Mouse (Mus musculus): ENCODE measurements around the gene Trmt13. TPM values are rescaled to one million over a fixed set of nuclear protein-coding genes. Genes with fewer than 3 reads are reported as not detected.
A peak's percentile ranks its signal among the peaks of the same experiment; 100 is the strongest.

Gene Trmt13
- total RNA-seq (2012; rRNA removed) (11.1 and 13.9 TPM in 2 replicates), total RNA-seq (2014; rRNA removed) (9.9 and 15.5 TPM in 2 replicates), polyA plus RNA-seq (2012; ENCODE audit: insufficient read length, low read depth) (18.3 and 20.9 TPM in 2 replicates)

DNA sequence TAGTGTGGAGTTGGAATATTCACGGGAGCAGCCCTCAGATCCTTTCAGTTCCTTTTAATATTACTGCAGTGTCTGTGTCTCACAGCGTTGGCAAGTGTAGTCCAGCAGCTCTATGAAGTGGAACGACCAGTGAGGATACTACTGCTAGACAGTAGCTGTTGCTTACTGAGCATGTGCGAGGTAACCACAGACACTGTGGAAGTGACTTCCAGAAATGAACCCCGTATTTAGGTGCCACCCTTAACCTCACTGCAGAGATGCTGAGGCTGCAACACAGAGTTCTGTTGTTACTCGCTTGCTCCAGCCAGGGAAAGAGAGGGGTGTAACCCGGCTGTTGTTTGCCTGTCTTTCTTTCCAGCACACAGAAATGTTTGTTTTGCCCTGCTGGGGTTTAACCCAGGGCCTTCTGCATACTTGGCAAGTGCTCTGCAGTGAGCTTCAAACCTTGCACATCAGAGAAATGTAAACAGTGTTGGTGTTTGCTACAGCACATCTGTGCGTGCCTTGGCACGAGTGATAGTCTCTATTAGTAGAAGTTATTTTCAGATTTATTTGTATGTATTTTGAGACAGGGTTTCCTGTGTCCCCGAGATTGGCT is at the start of gene Trmt13:
Gene Trmt13 (minus strand): TSS at position 293 of the 598 bp plus-strand sequence.
- H3K4me2 ChIP-seq (ENCODE audit: insufficient read depth, low read depth, poor library complexity, severe bottlenecking): no peak within 1 kb of the TSS
- H3K27me3 ChIP-seq (replicated peaks): no peaks in the 10 kb centered on the region
- H3K36me3 ChIP-seq (replicated peaks in 1 of 2; ENCODE audit: control insufficient read depth in 1 of 2, insufficient read depth in 1 of 2, low read length in 1 of 2): peaks cover 35 to 71% of the 10 kb centered on the region in 2 experiments
- H3K4me3 ChIP-seq (replicated peaks in 1 of 3; ENCODE audit: low read depth in 2 of 3, low read length in 2 of 3, poor library complexity in 1 of 3): no peak within 1 kb of the TSS
- no peak within 1 kb of the TSS for H3K9ac ChIP-seq (ENCODE audit: insufficient read depth, low read depth)
- H3K9me3 ChIP-seq (replicated peaks; ENCODE audit: low read length): no peaks in the 10 kb centered on the region
- dilution Hi-C loops (cut with MboI; ENCODE audit: extremely low pct_ligation_motif_present, extremely low pct_unique_long_range_greater_than_20kb, low sequenced_read_pairs) (no loop called here), in situ Hi-C loops (cut with MboI; ENCODE audit: low pct_ligation_motif_present, low pct_unique_long_range_greater_than_20kb, low sequenced_read_pairs) (no loop called here)
- no peak within 1 kb of the TSS for H3K27ac ChIP-seq (ENCODE audit: insufficient read depth, low read depth)
- TF ChIP-seq TCF12 (IDR thresholded peaks at IDR 0.05; ENCODE audit: low read depth, low read length) (no peak), MYC (IDR thresholded peaks at IDR 0.05; ENCODE audit: low read depth, low read length) (no peak), PAX5 (IDR thresholded peaks at IDR 0.05; ENCODE audit: low read length) (no peak), MEF2A (IDR thresholded peaks at IDR 0.05; ENCODE audit: borderline replicate concordance, low read depth, low read length) (no peak), GABPA (IDR thresholded peaks at IDR 0.05; ENCODE audit: insufficient replicate concordance, low read depth, low read length) (no peak), BHLHE40 (IDR thresholded peaks at IDR 0.05; ENCODE audit: low read depth, low read length) (no peak), MAFK (IDR thresholded peaks at IDR 0.05; ENCODE audit: insufficient replicate concordance, low read length) (no peak), TBP (conservative IDR thresholded peaks at IDR 0.05; ENCODE audit: low read depth, low read length) (no peak), UBTF (IDR thresholded peaks at IDR 0.05; ENCODE audit: low read depth, low read length) (no peak), JUND (conservative IDR thresholded peaks at IDR 0.05; ENCODE audit: low read depth, low read length) (no peak), IRF4 (IDR thresholded peaks at IDR 0.05; ENCODE audit: low read depth, low read length) (no peak), MAZ (IDR thresholded peaks at IDR 0.05; ENCODE audit: low read depth, low read length) (no peak), ZNF384 (IDR thresholded peaks at IDR 0.05; ENCODE audit: low read depth, low read length) (no peak)
- DNase-seq (ENCODE audit: extremely low read depth): no peak
- no peaks in the 10 kb centered on the region for H3K79me2 ChIP-seq (replicated peaks; ENCODE audit: control insufficient read depth, extremely low read depth, insufficient read depth, poor library complexity, severe bottlenecking)
- H3K4me1 ChIP-seq (ENCODE audit: control insufficient read depth in 1 of 2, insufficient read depth in 2 of 2): no peaks in the 10 kb centered on the region

DNA sequence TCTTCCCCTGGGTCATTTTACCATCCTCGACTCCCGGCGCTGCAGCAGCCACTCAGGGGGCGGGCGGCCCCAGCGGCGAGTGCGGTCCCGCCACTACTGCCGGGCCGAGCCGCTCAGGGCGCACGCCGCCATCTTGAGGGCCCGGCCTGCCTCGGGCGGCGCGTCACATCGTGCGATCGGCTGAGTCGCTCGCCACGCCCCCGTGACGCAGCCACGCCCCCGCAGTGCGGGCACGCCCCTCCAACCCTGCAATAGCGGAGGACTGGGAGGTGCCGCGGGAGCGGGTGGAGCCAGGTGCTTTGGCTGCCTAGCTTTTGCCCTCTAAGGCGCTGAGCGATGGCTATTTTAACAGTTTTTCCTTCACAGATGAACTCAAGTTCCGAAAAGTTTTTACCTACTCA is 48.1 kb upstream of the Trmt13 start, which contains the start of gene Mfsd14a:
Gene Mfsd14a (minus strand): TSS at position 215 of the 401 bp plus-strand sequence.
- Histone ChIP-seq H3K9me3 (replicated peaks; ENCODE audit: low read length) (no peaks in the 10 kb centered on the region), H3K4me2 (ENCODE audit: insufficient read depth, low read depth, poor library complexity, severe bottlenecking) (peak within 1 kb of the TSS; percentile 86), H3K36me3 (replicated peaks in 1 of 2; ENCODE audit: control insufficient read depth in 1 of 2, insufficient read depth in 1 of 2, low read length in 1 of 2) (peaks cover 0 to 7% of the 10 kb centered on the region in 2 experiments), H3K27ac (ENCODE audit: insufficient read depth, low read depth) (peak within 1 kb of the TSS; percentile 60), H3K4me1 (ENCODE audit: control insufficient read depth in 1 of 2, insufficient read depth in 2 of 2) (peaks cover 4 to 42% of the 10 kb centered on the region in 2 experiments; a peak in 3 of 4 replicates), H3K4me3 (replicated peaks in 1 of 3; ENCODE audit: low read depth in 2 of 3, low read length in 2 of 3, poor library complexity in 1 of 3) (peak within 1 kb of the TSS; percentile 76 to 97 (median 95)), H3K27me3 (replicated peaks) (no peaks in the 10 kb centered on the region), H3K79me2 (replicated peaks; ENCODE audit: control insufficient read depth, extremely low read depth, insufficient read depth, poor library complexity, severe bottlenecking) (peaks cover 43% of the 10 kb centered on the region), H3K9ac (ENCODE audit: insufficient read depth, low read depth) (peak within 1 kb of the TSS; percentile 92)
- in situ Hi-C loops (cut with MboI; ENCODE audit: low pct_ligation_motif_present, low pct_unique_long_range_greater_than_20kb, low sequenced_read_pairs) (no loop called here), dilution Hi-C loops (cut with MboI; ENCODE audit: extremely low pct_ligation_motif_present, extremely low pct_unique_long_range_greater_than_20kb, low sequenced_read_pairs) (no loop called here)
- DNase-seq (ENCODE audit: extremely low read depth): peak; percentile 92
- TF ChIP-seq ZMIZ1 (IDR thresholded peaks at IDR 0.05; ENCODE audit: low read depth, low read length): peak; percentile 95
- no peak for TF ChIP-seq SMC3 (IDR thresholded peaks at IDR 0.05; ENCODE audit: low read depth, low read length)
- no peak for TF ChIP-seq JUND (conservative IDR thresholded peaks at IDR 0.05; ENCODE audit: low read depth, low read length)
- no peak for TF ChIP-seq MAFK (IDR thresholded peaks at IDR 0.05; ENCODE audit: insufficient replicate concordance, low read length)
- TF ChIP-seq ZKSCAN1 (IDR thresholded peaks at IDR 0.05; ENCODE audit: borderline replicate concordance, low read depth, low read length): no peak
- TF ChIP-seq MAX (IDR thresholded peaks at IDR 0.05; ENCODE audit: low read length): no peak; the same call in 1 of the 2 replicates
- TF ChIP-seq RCOR1 (conservative IDR thresholded peaks at IDR 0.05; ENCODE audit: low read depth, low read length): no peak
- peak; percentile 53 for TF ChIP-seq HCFC1 (IDR thresholded peaks at IDR 0.05; ENCODE audit: low read depth, low read length)
- no peak for TF ChIP-seq ZC3H11A (IDR thresholded peaks at IDR 0.05; ENCODE audit: low read depth, low read length)
- TF ChIP-seq E2F4 (IDR thresholded peaks at IDR 0.05; ENCODE audit: insufficient replicate concordance, low read depth, low read length): no peak
- no peak for TF ChIP-seq JUN (IDR thresholded peaks at IDR 0.05; ENCODE audit: insufficient read depth, low read depth, low read length)
- TF ChIP-seq TCF12 (IDR thresholded peaks at IDR 0.05; ENCODE audit: low read depth, low read length): peak; percentile 95
- TF ChIP-seq TBP (conservative IDR thresholded peaks at IDR 0.05; ENCODE audit: low read depth, low read length): 0 out of 2 replicates have a peak, but pooled peaks have one; percentile 18
- TF ChIP-seq POLR2A (IDR thresholded peaks at IDR 0.05; ENCODE audit: low read depth, low read length): peak; percentile 96
- TF ChIP-seq EP300 (IDR thresholded peaks at IDR 0.05; ENCODE audit: low read length): no peak
- 0 out of 2 replicates have a peak, but pooled peaks have one; percentile 24 for TF ChIP-seq BHLHE40 (IDR thresholded peaks at IDR 0.05; ENCODE audit: low read depth, low read length)
- no peak; the same call in 1 of the 2 replicates for TF ChIP-seq USF2 (conservative IDR thresholded peaks at IDR 0.05; ENCODE audit: low read depth, low read length)
- no peak for TF ChIP-seq ZNF384 (IDR thresholded peaks at IDR 0.05; ENCODE audit: low read depth, low read length)
- TF ChIP-seq PAX5 (IDR thresholded peaks at IDR 0.05; ENCODE audit: low read length): no peak
- peak; percentile 95 for TF ChIP-seq NELFE (IDR thresholded peaks at IDR 0.05; ENCODE audit: low read depth, low read length)
- TF ChIP-seq CHD2 (IDR thresholded peaks at IDR 0.05; ENCODE audit: low read length): 0 out of 2 replicates have a peak, but pooled peaks have one; percentile 48
- no peak for TF ChIP-seq ETS1 (conservative IDR thresholded peaks at IDR 0.05; ENCODE audit: low read depth, low read length)
- TF ChIP-seq IRF4 (IDR thresholded peaks at IDR 0.05; ENCODE audit: low read depth, low read length): peak; percentile 57; the same call in 1 of the 2 replicates
- TF ChIP-seq RAD21 (IDR thresholded peaks at IDR 0.05; ENCODE audit: low read depth, low read length): no peak
- peak; percentile 49 for TF ChIP-seq USF1 (IDR thresholded peaks at IDR 0.05; ENCODE audit: low read depth, low read length)

Measured in CH12.LX (cell line).